Mouse (Mus musculus) olfactory bulb, adult 2 months (tissue): ENCODE measurements at regions not wholly inside any gene's neighbourhood (a gene's known extent, or its start where the extent isn't known, plus 50 kb on each side); places are given as distances from the start of the nearest gene placed in this dataset.

Experiments
- H3K27ac ChIP-seq: fragments of 200-500 bp; 2 replicates; pipeline ENCODE4 v1.5.1; 2012; ENCODE audit warnings: low read depth, low read length; ENCODE audit not compliant: insufficient read depth
- H3K4me1 ChIP-seq: fragments of 200-500 bp; 2 replicates; pipeline ENCODE4 v1.6.1; 2012; ENCODE audit warnings: low read length; ENCODE audit not compliant: control insufficient read depth, insufficient read depth
- H3K4me3 ChIP-seq: fragments of 200-500 bp; 2 replicates; pipeline ENCODE4 v1.5.1; 2012; ENCODE audit warnings: mild to moderate bottlenecking, low read depth, low read length, moderate library complexity; ENCODE audit not compliant: insufficient read depth
- CTCF ChIP-seq: fragments of 200-500 bp; IDR thresholded peaks from 2 replicates; pipeline ENCODE4 v1.5.1; 2012; ENCODE audit warnings: low read depth, mild to moderate bottlenecking, low read length, moderate library complexity; ENCODE audit not compliant: insufficient read depth
- POLR2A ChIP-seq: fragments of 200-500 bp; IDR thresholded peaks from 2 replicates; pipeline ENCODE4 v1.6.1; 2012; ENCODE audit warnings: mild to moderate bottlenecking, low read depth, low read length, moderate library complexity; ENCODE audit not compliant: insufficient read depth
- WGBS: fragments of 180-500 bp; shearing (Covaris S2); methylation state at CpG from one replicate; pipeline ENCODE4 v1.1.7; 2018; 5-methylcytosine and 5-hydroxymethylcytosine counted together

- no peak overlapping the region for H3K4me3 ChIP-seq
- TF ChIP-seq CTCF (no peak), POLR2A (no peak)
- 30% methylated on average over 4 of the region's 4 CpGs for WGBS
- H3K27ac ChIP-seq: no peak overlapping the region
- H3K4me1 ChIP-seq: no peaks in the 10 kb centered on the region
Observed at GRCm38 (mm10) chr15:33935013-33935664, 422.5 kb downstream of the 9430069I07Rik start.

- H3K27ac ChIP-seq: no peak overlapping the region
- no peak overlapping the region for H3K4me3 ChIP-seq
- WGBS: 67% methylated on average over 2 of the region's 2 CpGs
- H3K4me1 ChIP-seq: no peaks in the 10 kb centered on the region
- no peak for TF ChIP-seq POLR2A
- no peak for TF ChIP-seq CTCF
Observed at GRCm38 (mm10) chr15:33926446-33926845, 431.2 kb downstream of the 9430069I07Rik start.

GRCm38 (mm10) chr15:33924094-33924890, 433.4 kb downstream of the 9430069I07Rik start:
- TF ChIP-seq CTCF (no peak), POLR2A (no peak)
- no peak overlapping the region for H3K27ac ChIP-seq
- H3K4me1 ChIP-seq: no peaks in the 10 kb centered on the region
- H3K4me3 ChIP-seq: no peak overlapping the region
- 45% methylated on average over 5 of the region's 5 CpGs for WGBS

- TF ChIP-seq CTCF (no peak), POLR2A (no peak)
- no peak overlapping the region for H3K4me3 ChIP-seq
- no peaks in the 10 kb centered on the region for H3K4me1 ChIP-seq
- 44% methylated on average over 1 of the region's 1 CpGs for WGBS
- H3K27ac ChIP-seq: no peak overlapping the region
Observed at GRCm38 (mm10) chr15:33914891-33915290, 442.8 kb downstream of the 9430069I07Rik start.

- WGBS: 34% methylated on average over 5 of the region's 5 CpGs
- TF ChIP-seq POLR2A (no peak), CTCF (no peak)
- Histone ChIP-seq H3K4me3 (no peak overlapping the region), H3K4me1 (no peaks in the 10 kb centered on the region), H3K27ac (peak overlapping the region; percentile 75)
Observed at GRCm38 (mm10) chr15:33906727-33907479, 450.8 kb downstream of the 9430069I07Rik start.

- no peak overlapping the region for H3K27ac ChIP-seq
- H3K4me1 ChIP-seq: no peaks in the 10 kb centered on the region
- TF ChIP-seq POLR2A (no peak), CTCF (no peak)
- WGBS: 91% methylated on average over 2 of the region's 2 CpGs
- no peak overlapping the region for H3K4me3 ChIP-seq
Observed at GRCm38 (mm10) chr15:33896076-33896475, 461.6 kb downstream of the 9430069I07Rik start.

- TF ChIP-seq POLR2A (no peak), CTCF (no peak)
- WGBS: 86% methylated on average over 4 of the region's 4 CpGs
Observed at GRCm38 (mm10) chr15:33890606-33891005, 467.1 kb downstream of the 9430069I07Rik start.

GRCm38 (mm10) chr15:33888865-33889368, 468.8 kb downstream of the 9430069I07Rik start:
- TF ChIP-seq CTCF (no peak), POLR2A (no peak)
- no peak overlapping the region for H3K27ac ChIP-seq
- H3K4me1 ChIP-seq: no peaks in the 10 kb centered on the region
- no peak overlapping the region for H3K4me3 ChIP-seq
- WGBS: 92% methylated on average over 1 of the region's 1 CpGs

More at GRCm38 (mm10) chr15:33890606-33891005, 467.1 kb downstream of the 9430069I07Rik start:
- Histone ChIP-seq H3K27ac (no peak overlapping the region), H3K4me3 (no peak overlapping the region), H3K4me1 (no peaks in the 10 kb centered on the region)
